Mouse (Mus musculus) E14TG2a.4 (cell line): ENCODE measurements around the gene Mageb16.

ENCODE experiments used
- H3K27me3 ChIP-seq: 2 replicates; pipeline ENCODE4 v1.6.1; 2014; ENCODE audit warnings: low read length, control low read depth; ENCODE audit not compliant: insufficient read depth
- H3K36me3 ChIP-seq: 2 replicates; pipeline ENCODE4 v1.6.1; 2014; ENCODE audit warnings: low read length, control low read depth; ENCODE audit not compliant: insufficient read depth
- H3K4me1 ChIP-seq: replicated peaks from 2 replicates; pipeline ENCODE4 v1.6.1; 2014; ENCODE audit warnings: low read depth, low read length, control low read depth
- H3K4me3 ChIP-seq: replicated peaks from 2 replicates; pipeline ENCODE4 v1.5.1; 2014; ENCODE audit warnings: mild to moderate bottlenecking, low read length
- H3K9me3 ChIP-seq: 2 replicates; pipeline ENCODE4 v1.6.1; 2014; ENCODE audit warnings: low read length, control low read depth
- CTCF ChIP-seq: conservative IDR thresholded peaks from 2 replicates; pipeline ENCODE4 v1.5.1; 2014; ENCODE audit warnings: low read length
- NANOG ChIP-seq: IDR thresholded peaks from 2 replicates; pipeline ENCODE4 v1.6.1; 2014; ENCODE audit warnings: borderline replicate concordance, low read length, mixed read lengths
- POU5F1 ChIP-seq: IDR thresholded peaks from 2 replicates; pipeline ENCODE4 v1.6.1; 2014; ENCODE audit warnings: low read length, borderline replicate concordance

Mageb16 gene

GRCm38 (mm10) chrX:79671411-79671810 is at the start of gene Mageb16:
Mageb16 (minus strand) TSS chrX:79671435.
- Histone ChIP-seq H3K4me3 (peak within 1 kb of the TSS; percentile 62), H3K27me3 (no peaks in the 10 kb centered on the region), H3K4me1 (no peaks in the 10 kb centered on the region; the same call in 1 of the 2 replicates), H3K36me3 (no peaks in the 10 kb centered on the region), H3K9me3 (peaks cover 4% of the 10 kb centered on the region; the same call in 1 of the 2 replicates)
- TF ChIP-seq POU5F1: no peak
- no peak for TF ChIP-seq CTCF
- no peak for TF ChIP-seq NANOG

- TF ChIP-seq CTCF: no peak
- TF ChIP-seq POU5F1: no peak
- TF ChIP-seq NANOG: no peak
- Histone ChIP-seq H3K27me3 (no peaks in the 10 kb centered on the region), H3K4me3 (no peak overlapping the region), H3K9me3 (no peaks in the 10 kb centered on the region), H3K36me3 (no peaks in the 10 kb centered on the region), H3K4me1 (0 out of 2 replicates have a peak, but pooled peaks cover 3% of the 10 kb centered on the region)
These were observed 20.1 kb downstream of the Mageb16 start for GRCm38 (mm10) chrX:79651091-79651490.

GRCm38 (mm10) chrX:79635396-79635795 is 35.8 kb downstream of the Mageb16 start:
- H3K36me3 ChIP-seq: peaks cover 6% of the 10 kb centered on the region; the same call in 1 of the 2 replicates
- no peaks in the 10 kb centered on the region for H3K27me3 ChIP-seq
- TF ChIP-seq POU5F1 (no peak), CTCF (no peak), NANOG (no peak)
- H3K9me3 ChIP-seq: no peaks in the 10 kb centered on the region
- no peaks in the 10 kb centered on the region for H3K4me1 ChIP-seq
- peak overlapping the region; percentile 74 for H3K4me3 ChIP-seq

GRCm38 (mm10) chrX:79606462-79606861 is 64.8 kb downstream of the Mageb16 start:
- Histone ChIP-seq H3K4me3 (no peak overlapping the region), H3K36me3 (no peaks in the 10 kb centered on the region), H3K9me3 (no peaks in the 10 kb centered on the region), H3K4me1 (no peaks in the 10 kb centered on the region), H3K27me3 (no peaks in the 10 kb centered on the region)
- peak; percentile 35; the same call in 1 of the 2 replicates for TF ChIP-seq NANOG
- no peak for TF ChIP-seq POU5F1
